Mouse (Mus musculus) Patski (cell line): ENCODE data around the gene Casp2. TPM values are rescaled to one million over a fixed set of nuclear protein-coding genes. Genes with fewer than 3 reads are reported as not detected.

Experiments used
- ATAC-seq: fragments of 100-300 bp; one replicate; pipeline ENCODE4 v1.8.0; 2021
- CTCF ChIA-PET: fragments of 350-600 bp; sonication (Branson Sonifier 250); formaldehyde crosslinking; loops from one replicate; lab custom pipeline; 2022; ENCODE audit warnings: inconsistent platforms; lab: Charles Lee
- POLR2A ChIA-PET: fragments of 350-600 bp; sonication (Branson Sonifier 250); formaldehyde crosslinking; loops from one replicate; lab custom pipeline; 2022; ENCODE audit warnings: antibody characterized with exemption, inconsistent platforms; lab: Charles Lee
- DNase-seq: peaks from one replicate; pipeline ENCODE4 v3.0.0-alpha.2; 2011; ENCODE audit warnings: low read depth, low spot score
- H3K27me3 ChIP-seq: fragments of 371-371 bp; one replicate; pipeline ENCODE4 v1.5.1; 2021
- CTCF ChIP-seq: fragments of 100-300 bp; IDR thresholded peaks from one replicate; pipeline ENCODE4 v1.5.1; 2021
- in situ Hi-C: fragments of 300-500 bp; cut with MboI; formaldehyde crosslinking; loops from 3 replicates; pipeline ENCODE4 v1.11.1; 2018; ENCODE audit warnings: low pct_unique_long_range_greater_than_20kb, mixed read lengths
- polyA plus RNA-seq: library from polyadenylated mRNA; unstranded; gene quantifications from one replicate; pipeline ENCODE4 v1.2.3, GENCODE M21; 2021

Gene Casp2
- polyA plus RNA-seq, 1 experiment from 2014 or later: 19.8 TPM

DNA sequence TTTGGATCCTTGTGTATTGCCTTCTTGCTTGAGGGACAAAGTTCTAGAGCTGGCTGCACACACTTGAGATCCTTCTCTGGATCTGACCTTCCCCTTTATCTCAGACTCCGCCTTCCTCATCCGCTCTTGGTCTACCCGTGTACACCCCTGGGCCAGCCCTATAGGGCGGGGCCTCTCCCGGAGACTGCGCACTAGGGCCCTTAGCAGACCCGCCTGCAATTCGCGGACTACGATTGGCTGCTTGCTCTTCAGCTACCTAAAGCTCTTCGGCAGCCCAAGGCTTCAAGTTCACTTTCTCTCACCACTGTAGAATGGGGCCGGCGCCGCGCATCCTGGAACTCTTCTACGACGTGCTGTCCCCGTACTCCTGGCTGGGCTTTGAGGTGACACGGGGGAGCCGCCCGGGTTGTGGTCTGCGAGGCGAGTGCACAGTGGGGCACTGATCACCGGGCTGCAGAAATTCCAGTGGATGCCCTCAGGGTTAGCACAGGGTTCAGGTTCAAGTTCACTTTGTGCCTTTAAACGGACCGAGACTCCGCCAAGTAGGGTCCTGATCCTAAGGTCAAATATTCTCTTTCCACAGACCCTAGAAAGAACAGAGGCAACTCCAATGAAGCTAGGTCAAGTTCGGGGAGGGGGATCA is 19.0 kb upstream of the Casp2 start, which contains the start of gene Gstk1:
TSS of gene Gstk1 (plus strand) at position 225 of the 643 bp plus-strand sequence.
- no peak for DNase-seq
- ATAC-seq: peak; percentile 90
- TF ChIP-seq CTCF: no peak
- H3K27me3 ChIP-seq: peaks cover 15% of the 10 kb centered on the region
- POLR2A ChIA-PET: no interaction called here
- in situ Hi-C loops: loop anchor here (25.0 kb wide), 1 partner anchor 591 kb away; the partner anchor contains the start of gene Olfr449
- CTCF ChIA-PET: interaction anchor here (1.2 kb wide), 1 partner anchor 16 kb away, joined by 3 read pairs; the partner anchor contains the start of gene Tmem139

DNA sequence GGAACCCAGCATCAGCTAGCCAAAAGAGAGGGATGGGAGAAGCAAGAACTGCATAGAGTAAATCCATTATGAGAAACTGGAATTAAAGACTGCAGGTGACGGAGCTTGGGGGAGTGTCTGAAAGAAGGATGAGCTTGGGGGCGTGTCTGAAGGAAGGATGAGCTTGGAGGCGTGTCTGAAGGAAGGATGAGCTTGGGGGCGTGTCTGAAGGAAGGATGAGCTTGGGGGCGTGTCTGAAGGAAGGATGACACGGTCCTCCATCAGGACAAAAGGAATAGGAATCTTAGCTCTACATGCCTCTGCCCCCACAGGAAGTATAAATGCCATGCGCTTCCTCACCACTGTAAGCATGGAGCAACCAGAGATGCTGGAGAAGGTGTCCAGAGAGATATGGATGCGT is 17.6 kb upstream of the Casp2 start:
- DNase-seq (no peak), ATAC-seq (no peak)
- ChIA-PET CTCF (no interaction called here), POLR2A (interaction anchor here (1.3 kb wide), 1 partner anchor 10 kb away, joined by 4 read pairs; no protein-coding TSS in a partner anchor)
- peaks cover 18% of the 10 kb centered on the region for H3K27me3 ChIP-seq
- in situ Hi-C loops: loop anchor here (25.0 kb wide), 1 partner anchor 590 kb away; the partner anchor contains the start of gene Olfr449
- TF ChIP-seq CTCF: no peak

DNA sequence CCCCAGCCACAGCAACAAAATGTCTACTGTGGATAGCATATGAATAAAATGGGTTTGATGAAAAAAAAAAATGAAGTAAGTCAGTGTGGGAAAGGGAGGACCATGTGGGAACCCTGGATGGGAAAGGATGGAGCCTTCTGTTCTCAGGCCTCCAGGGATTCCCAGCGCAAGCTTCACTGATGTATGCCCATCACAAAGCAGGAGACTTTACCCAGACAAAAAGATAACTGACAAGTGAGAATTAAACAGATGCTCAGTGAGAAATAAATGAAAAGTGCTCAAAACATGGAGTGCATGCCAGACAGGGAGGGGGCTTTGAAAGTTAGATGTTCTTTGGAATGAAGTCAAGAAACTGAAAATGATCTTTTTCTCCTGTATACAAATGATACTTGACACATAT is 16.8 kb upstream of the Casp2 start:
- POLR2A ChIA-PET: interaction anchor here (1.3 kb wide), 1 partner anchor 11 kb away, joined by 4 read pairs; no protein-coding TSS in a partner anchor
- TF ChIP-seq CTCF: no peak
- in situ Hi-C loops: loop anchor here (25.0 kb wide), 1 partner anchor 589 kb away; the partner anchor contains the start of gene Olfr449

DNA sequence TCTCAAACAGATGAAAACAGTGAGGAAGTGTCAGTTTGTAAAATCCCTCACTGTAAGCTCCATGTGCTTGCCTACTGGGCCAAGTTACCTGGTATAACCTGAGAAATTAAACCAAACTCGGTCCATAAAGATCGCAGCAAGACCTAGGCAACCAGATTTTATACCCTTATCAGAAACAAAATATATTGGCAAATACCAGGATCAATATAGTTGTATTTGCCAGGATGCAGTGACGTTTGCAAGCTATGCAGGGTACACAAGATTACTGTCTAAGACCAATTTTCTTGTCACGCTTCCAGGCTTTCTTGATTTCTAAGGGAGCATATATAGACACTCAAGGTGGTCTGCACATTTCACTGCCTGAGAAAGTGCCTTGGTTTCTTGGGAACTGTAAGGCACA is 13.0 kb upstream of the Casp2 start:
- CTCF ChIA-PET: interaction anchor here (1.1 to 1.2 kb wide), 3 partner anchors 11 to 16 kb away, joined by 3 to 4 read pairs (median 3); no protein-coding TSS in a partner anchor
- POLR2A ChIA-PET: no interaction called here
- no peak for DNase-seq
- TF ChIP-seq CTCF: no peak
- peaks cover 16% of the 10 kb centered on the region for H3K27me3 ChIP-seq
- in situ Hi-C loops: loop anchor here (10.0 to 25.0 kb wide), 2 partner anchors 333 to 1036 kb away; no protein-coding TSS in a partner anchor
- ATAC-seq: no peak

More for the DNA sequence above, 16.8 kb upstream of the Casp2 start:
- DNase-seq (no peak), ATAC-seq (no peak)
- peaks cover 22% of the 10 kb centered on the region for H3K27me3 ChIP-seq
- CTCF ChIA-PET: interaction anchor here (1.6 to 3.0 kb wide), 2 partner anchors 11 to 12 kb away, joined by 6 to 14 read pairs; no protein-coding TSS in a partner anchor

DNA sequence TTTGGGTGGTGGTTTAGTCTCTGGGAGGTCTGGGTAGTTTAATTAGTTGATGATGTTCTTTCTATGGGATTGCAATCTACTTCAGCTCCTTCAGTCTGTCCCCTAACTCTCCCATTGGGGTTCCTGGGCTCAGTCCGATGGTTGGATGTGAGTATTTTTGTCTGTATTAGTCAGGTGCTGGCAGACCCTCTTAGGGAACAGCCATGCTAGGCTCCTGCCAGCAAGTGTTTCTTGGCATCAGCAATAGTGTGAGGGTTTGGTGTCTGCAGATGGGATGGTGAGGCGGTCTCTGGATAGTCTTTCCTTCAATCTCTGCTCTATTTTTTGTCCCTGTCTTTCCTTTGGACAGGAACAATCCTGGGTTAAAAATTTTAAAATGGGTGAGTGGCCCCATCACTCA is 11.7 kb upstream of the Casp2 start:
- no peak for TF ChIP-seq CTCF
- in situ Hi-C loops: loop anchor here (10.0 to 25.0 kb wide), 2 partner anchors 332 to 1034 kb away; no protein-coding TSS in a partner anchor
- H3K27me3 ChIP-seq: peaks cover 16% of the 10 kb centered on the region
- no peak for DNase-seq
- POLR2A ChIA-PET: no interaction called here
- no peak for ATAC-seq
- CTCF ChIA-PET: interaction anchor here (1.3 kb wide), 1 partner anchor 11 kb away, joined by 3 read pairs; no protein-coding TSS in a partner anchor

DNA sequence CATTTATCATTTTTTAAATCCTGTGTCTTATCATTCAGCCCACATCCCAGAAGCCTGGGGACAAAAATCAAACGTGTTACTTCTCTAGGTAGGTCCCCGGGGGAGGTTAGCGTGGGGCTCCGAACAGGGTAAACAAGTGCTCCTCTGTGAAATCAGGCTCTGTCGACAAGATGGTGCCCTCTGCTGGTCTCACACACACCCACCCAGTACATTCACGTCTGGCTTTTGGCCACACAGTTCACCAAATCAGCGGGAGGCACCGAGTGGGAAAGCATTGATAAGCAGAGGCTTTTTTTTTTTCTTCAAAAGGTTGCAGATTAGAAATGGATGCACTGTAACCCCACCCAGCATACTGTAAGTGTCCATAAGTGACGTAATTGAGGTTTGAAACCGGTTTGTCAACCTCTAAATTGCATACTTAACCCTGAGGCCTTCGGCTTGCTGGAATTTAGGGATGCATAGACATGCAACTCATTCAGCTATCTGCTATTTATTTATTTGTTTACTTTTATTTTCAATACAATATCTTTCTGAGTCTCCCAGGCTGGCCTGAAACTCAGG is 7.4 kb upstream of the Casp2 start:
- H3K27me3 ChIP-seq: peaks cover 5% of the 10 kb centered on the region
- DNase-seq (no peak), ATAC-seq (peak; percentile 84)
- POLR2A ChIA-PET: no interaction called here
- in situ Hi-C loops: loop anchor here (5.0 to 25.0 kb wide), 3 partner anchors 327 to 1030 kb away; partner anchors contain the start of gene Ephb6
- CTCF ChIA-PET: interaction anchor here (0.6 to 2.2 kb wide), 7 partner anchors 8 to 335 kb away, joined by 3 to 8 read pairs (median 3); no protein-coding TSS in a partner anchor
- TF ChIP-seq CTCF: peak; percentile 82

DNA sequence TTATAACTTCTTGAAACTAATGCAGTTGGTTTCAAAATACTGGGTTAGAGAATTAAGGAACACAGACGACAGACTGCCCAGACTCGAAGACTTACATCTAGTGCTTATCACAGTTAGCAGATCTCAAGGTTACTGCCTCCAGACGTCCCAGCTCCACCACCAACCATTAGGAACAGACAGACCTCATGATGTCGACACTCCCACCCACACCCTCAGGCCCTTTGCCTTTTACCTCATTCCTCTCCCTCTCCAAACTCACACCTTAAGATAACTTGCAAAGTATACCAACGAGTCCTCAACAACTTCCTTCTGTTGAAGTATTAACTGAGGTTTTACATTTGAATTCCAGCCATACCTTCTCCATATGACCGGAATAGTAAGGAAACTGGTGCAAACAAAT is 4.4 kb upstream of the Casp2 start:
- no peak for TF ChIP-seq CTCF
- no peaks in the 10 kb centered on the region for H3K27me3 ChIP-seq
- POLR2A ChIA-PET: no interaction called here
- no peak for ATAC-seq
- DNase-seq: no peak
- in situ Hi-C loops: loop anchor here (10.0 to 25.0 kb wide), 2 partner anchors 424 to 1027 kb away; no protein-coding TSS in a partner anchor
- CTCF ChIA-PET: interaction anchor here (1.0 to 2.7 kb wide), 2 partner anchors 11 to 116 kb away, joined by 3 to 14 read pairs; no protein-coding TSS in a partner anchor

DNA sequence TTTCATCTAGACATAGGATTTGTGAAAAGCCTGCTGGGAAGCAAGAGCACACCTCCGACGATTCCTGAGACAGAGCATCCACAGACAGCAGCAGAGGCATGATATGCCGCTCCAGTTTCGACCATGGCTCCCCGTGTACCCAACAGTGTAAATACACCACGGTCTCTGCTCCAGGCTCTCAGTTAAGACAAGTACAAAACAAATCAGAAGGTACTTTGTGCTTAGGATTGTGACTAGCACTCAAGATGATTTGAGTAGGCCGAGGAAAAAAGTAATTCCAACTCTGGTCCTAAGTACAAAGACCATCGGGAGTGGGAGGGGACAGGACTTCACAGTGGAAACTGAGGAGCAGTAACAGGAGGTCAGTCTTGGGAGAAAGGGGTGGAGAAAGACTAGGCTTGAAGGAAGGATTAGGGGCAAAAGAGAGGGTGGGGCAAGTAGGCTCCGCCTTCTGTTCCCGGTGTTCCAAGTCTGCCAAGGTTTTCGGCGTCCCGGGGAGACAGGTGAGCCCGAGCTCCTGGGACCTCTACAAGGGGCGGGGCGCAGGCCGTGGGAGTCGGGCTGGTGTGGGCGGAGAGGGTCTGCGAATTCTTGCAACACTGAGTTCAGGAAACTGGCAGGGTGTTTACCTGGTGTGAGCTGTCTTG is 3.1 kb upstream of the Casp2 start, which contains the start of gene Tmem139:
TSS of gene Tmem139 (plus strand) at position 447 of the 647 bp plus-strand sequence.
- no peak for TF ChIP-seq CTCF
- in situ Hi-C loops: loop anchor here (10.0 to 25.0 kb wide), 2 partner anchors 423 to 1026 kb away; no protein-coding TSS in a partner anchor
- DNase-seq: no peak
- ChIA-PET CTCF (interaction anchor here (1.2 kb wide), 1 partner anchor 16 kb away, joined by 3 read pairs; the partner anchor contains the start of gene Gstk1), POLR2A (interaction anchor here (0.6 kb wide), 1 partner anchor 323 kb away, joined by 4 read pairs; no protein-coding TSS in a partner anchor)
- no peak for ATAC-seq
- no peaks in the 10 kb centered on the region for H3K27me3 ChIP-seq
